Mouse (Mus musculus) heart, postnatal 4 days (tissue): ENCODE data around the gene Olfr1113. TPM values are rescaled to one million over a fixed set of nuclear protein-coding genes. Genes with fewer than 3 reads are reported as not detected.
"Not testable (repeated sequence)": the region's sequence is repeated elsewhere in the genome, so short reads cannot be mapped to it uniquely, and the experiment has no call there.

Experiments
- DNase-seq: peaks from one replicate; pipeline ENCODE4 v3.0.0; 2021
- microRNA-seq, 2 experiments: library from miRNA; unstranded; fragments of <30 nt; microRNA quantifications; one replicate each; pipeline ENCODE4 v1.2.0; 2021 to 2022
- total RNA-seq, 2 experiments: library from RNA; stranded (reverse); gene quantifications; 2 replicates each; pipeline ENCODE4 v1.2.3; 2021

Gene Olfr1113
- not detected for total RNA-seq

GRCm38 (mm10) chr2:87208670-87209069, at the start of gene Olfr1113:
Olfr1113 (plus strand) TSS chr2:87208970.
- no peak for DNase-seq

- not testable (repeated sequence) for DNase-seq
Measured at GRCm38 (mm10) chr2:87167731-87168130, 41.0 kb upstream of the Olfr1113 start.

GRCm38 (mm10) chr2:87187498-87187897, 21.3 kb upstream of the Olfr1113 start, which contains the start of gene Olfr1112:
Olfr1112 (plus strand) TSS chr2:87187798.
- DNase-seq, result no peak

- no peak for DNase-seq
Measured at GRCm38 (mm10) chr2:87247713-87248112, 38.9 kb downstream of the Olfr1113 start, which contains the start of gene Olfr1115. Olfr1115 (plus strand) TSS chr2:87248013.

Small RNA genes lying within 50 kb of the gene (microRNA-seq; reads per million reads assigned to microRNA genes)
- gene Gm27438, result 0 reads per million in 2 experiments

Other genes with a start within 250 kb of the Olfr1113 start
- not detected for gene Olfr1099, start 248.3 kb upstream of the Olfr1113 start, total RNA-seq
- not detected for gene Olfr1100, start 229.0 kb upstream of the Olfr1113 start, total RNA-seq
- gene Olfr1101, start 217.7 kb upstream of the Olfr1113 start, total RNA-seq, result not detected
- not detected for gene Olfr1102, start 210.6 kb upstream of the Olfr1113 start, total RNA-seq
- not detected for gene Olfr1104, start 181.9 kb upstream of the Olfr1113 start, total RNA-seq
- not detected for gene Olfr1105, start 172.4 kb upstream of the Olfr1113 start, total RNA-seq
- gene Olfr1106, start 156.7 kb upstream of the Olfr1113 start, total RNA-seq, result not detected
- gene Olfr1107, start 133.2 kb upstream of the Olfr1113 start, total RNA-seq, result not detected
- gene Olfr1109, start 113.0 kb upstream of the Olfr1113 start, total RNA-seq, result not detected
- not detected for gene Olfr259, start 94.4 kb upstream of the Olfr1113 start, total RNA-seq
- not detected for gene Olfr1110, start 68.7 kb upstream of the Olfr1113 start, total RNA-seq
- not detected for gene Olfr1111, start 56.3 kb upstream of the Olfr1113 start, total RNA-seq
- gene Olfr1112, start 21.2 kb upstream of the Olfr1113 start, total RNA-seq, result not detected
- gene Olfr1115, start 39.0 kb downstream of the Olfr1113 start, total RNA-seq, result not detected
- not detected for gene Olfr1116, start 58.6 kb downstream of the Olfr1113 start, total RNA-seq
- gene Olfr1118, start 98.6 kb downstream of the Olfr1113 start, total RNA-seq, result not detected
- gene Olfr1120, start 145.8 kb downstream of the Olfr1113 start, total RNA-seq, result not detected
- gene Olfr1121, start 160.9 kb downstream of the Olfr1113 start, total RNA-seq, result not detected
- gene Olfr1122, start 176.9 kb downstream of the Olfr1113 start, total RNA-seq, result under 1 TPM in 1 of 2 experiments, not detected in 1; 0.05 TPM
- gene Olfr1123, start 207.7 kb downstream of the Olfr1113 start, total RNA-seq, result not detected
- not detected for gene Olfr1124, start 221.3 kb downstream of the Olfr1113 start, total RNA-seq
- gene Olfr1126, start 245.0 kb downstream of the Olfr1113 start, total RNA-seq, result not detected